Mouse (Mus musculus): ENCODE results near the gene Rrm2.

Gene Rrm2

DNA sequence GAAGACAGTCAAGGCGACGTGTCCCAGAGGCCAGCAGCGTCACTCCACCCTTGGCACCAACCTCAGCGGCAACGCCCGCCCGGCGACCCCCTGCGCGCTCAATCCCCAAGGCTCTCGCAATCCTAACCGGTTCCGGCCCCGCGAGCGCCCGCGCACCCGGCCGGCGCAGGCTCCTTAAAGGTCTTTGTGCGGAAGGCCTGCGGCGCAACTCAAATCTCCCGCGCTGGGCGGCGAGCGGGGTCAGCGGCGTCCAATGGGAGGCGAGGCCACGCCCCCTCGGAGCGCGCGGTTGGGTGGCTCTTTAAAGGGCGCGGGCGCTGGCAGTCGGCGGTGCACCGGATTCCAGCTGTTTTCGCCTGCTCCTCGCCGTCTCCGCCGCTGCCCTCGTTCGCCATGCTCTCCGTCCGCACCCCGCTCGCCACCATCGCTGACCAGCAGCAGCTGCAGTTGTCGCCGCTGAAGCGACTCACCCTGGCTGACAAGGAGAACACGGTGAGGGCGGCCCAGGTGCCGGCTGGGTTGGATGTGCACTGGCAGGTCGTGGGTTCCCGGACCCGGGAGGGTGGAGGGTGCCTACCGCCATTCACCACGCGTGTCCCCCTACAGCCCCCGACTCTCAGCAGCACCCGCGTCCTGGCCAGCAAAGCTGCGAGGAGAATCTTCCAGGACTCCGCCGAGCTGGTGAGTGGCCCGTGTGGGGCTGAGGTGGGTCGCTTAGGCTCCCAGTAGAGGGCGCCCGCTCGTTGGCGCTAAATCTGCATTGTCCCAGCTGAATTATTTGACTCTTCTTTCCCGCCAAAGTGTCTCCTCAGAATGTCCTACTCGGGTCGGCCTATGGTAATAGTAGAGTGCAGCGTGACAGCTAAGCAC lies at the start of gene Rrm2:
Gene Rrm2 (plus strand): TSS at position 288 of the 870 bp plus-strand sequence.
- peak; percentile 97 for DNase-seq (ENCODE audit: low read depth, low spot score)

DNA sequence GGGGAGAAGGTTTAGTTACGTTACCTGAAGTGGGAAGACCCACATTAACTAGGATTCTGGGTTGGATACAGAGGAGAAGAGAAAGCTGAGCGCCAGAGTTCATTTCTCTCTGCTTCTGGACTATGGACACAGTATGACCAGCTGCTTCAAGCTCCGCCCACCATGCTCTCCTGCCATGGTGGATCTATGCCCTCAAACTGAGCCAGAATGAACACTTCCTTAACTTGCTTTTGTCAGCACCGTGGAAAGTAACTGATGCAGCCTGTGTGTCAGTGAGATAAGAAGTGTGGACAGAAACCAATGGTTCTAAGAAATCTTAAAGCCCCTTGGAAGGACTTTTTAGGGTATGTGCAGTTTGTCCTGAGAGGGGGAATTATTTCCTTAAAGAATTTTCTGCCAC lies 49.0 kb upstream of the Rrm2 start:
- DNase-seq (ENCODE audit: low read depth, low spot score) = no peak

DNA sequence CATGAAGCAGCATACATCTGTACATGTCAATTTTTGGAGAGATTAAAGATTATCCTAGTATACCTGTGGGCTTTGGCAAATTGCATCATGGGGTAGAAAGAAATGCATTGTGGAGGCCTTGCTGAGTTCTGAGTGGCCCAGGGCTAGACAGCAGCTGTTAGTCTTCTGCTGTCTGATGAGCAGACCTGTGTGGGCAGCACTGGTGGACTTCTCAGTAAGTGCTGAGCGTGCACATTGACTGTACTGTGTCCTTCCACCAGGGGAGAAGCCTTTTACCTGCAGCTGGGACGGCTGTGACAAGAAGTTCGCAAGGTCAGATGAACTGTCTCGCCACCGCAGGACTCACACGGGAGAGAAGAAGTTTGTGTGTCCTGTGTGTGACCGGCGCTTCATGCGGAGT lies 48.1 kb upstream of the Rrm2 start:
- no peak for DNase-seq (ENCODE audit: low read depth, low spot score)

DNA sequence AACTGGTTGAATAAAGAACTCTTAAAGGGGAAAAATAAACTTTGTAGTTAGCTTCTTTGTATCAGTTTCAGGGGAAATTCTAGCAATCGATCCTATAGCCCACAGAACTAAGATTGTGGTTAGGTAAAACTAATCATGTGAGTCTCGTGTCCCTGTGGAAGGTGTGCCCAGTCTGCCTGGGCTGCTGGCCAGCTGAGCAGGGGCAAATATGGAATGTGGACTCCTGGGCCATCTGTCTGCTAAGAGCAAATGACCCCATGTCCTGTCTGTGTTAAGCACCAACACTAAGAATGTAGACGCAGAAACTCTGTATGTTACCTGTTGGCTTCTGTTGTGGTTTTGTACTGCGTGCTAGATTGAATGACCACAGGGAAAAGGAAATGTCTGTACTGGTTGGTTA lies 46.9 kb upstream of the Rrm2 start:
- DNase-seq (ENCODE audit: low read depth, low spot score) = no peak

GRCm38 (mm10) chr12:24662131-24662530 lies 45.9 kb upstream of the Rrm2 start:
- no peak for DNase-seq (ENCODE audit: low read depth, low spot score)

- no peak for DNase-seq (ENCODE audit: low read depth, low spot score)
These were observed 27.9 kb upstream of the Rrm2 start for GRCm38 (mm10) chr12:24680096-24680491.

- DNase-seq (ENCODE audit: low read depth, low spot score) = no peak
These were observed 27.4 kb upstream of the Rrm2 start for GRCm38 (mm10) chr12:24680492-24681285.

DNA sequence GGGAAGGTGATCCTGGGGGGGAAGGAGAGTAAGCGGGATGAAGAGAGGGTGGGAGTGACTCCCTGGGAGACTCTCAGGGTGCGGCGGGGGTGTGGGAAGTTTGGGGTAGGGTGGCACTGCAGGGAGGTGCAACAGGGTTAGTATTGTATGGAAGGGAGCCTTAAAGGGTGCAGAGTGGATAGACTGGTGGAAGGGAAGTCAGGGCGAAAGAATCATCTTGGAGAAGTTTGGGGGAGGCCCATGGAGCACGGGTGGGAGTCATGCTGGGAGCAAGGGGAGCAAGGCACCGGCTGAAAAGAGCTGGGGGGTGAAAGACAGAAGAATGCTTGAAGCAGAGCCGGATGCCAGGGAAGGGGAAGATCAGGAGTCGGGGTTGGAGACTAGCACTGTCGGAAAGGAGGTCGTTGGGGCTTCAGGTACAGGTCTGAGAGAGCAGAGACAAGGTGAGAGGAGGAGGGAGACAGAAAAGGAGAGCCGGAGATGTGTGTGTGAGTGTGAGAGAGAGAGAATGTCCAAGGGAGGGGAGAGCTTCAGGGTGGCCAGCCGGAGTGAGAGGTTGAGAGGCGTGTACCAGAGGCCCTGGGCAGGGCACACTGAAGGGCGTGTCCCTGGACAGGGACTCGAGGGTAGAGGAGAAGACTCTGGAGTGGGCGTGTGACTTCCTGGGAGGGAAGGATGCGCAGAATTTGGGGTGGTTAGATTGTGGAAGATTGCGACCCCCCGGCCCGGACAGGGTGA lies 26.6 kb upstream of the Rrm2 start, which contains the start of gene Cys1:
Gene Cys1 (minus strand): TSS at position 528 of the 738 bp plus-strand sequence.
- DNase-seq (ENCODE audit: low read depth, low spot score) = no peak

- DNase-seq (ENCODE audit: low read depth, low spot score) = no peak
These were observed 25.5 kb upstream of the Rrm2 start for GRCm38 (mm10) chr12:24682563-24682962.

GRCm38 (mm10) chr12:24683461-24683860 lies 24.6 kb upstream of the Rrm2 start:
- no peak for DNase-seq (ENCODE audit: low read depth, low spot score)

- no peak for DNase-seq (ENCODE audit: low read depth, low spot score)
These were observed 21.9 kb upstream of the Rrm2 start for GRCm38 (mm10) chr12:24686038-24686695.

GRCm38 (mm10) chr12:24686696-24687346 lies 21.2 kb upstream of the Rrm2 start:
- no peak for DNase-seq (ENCODE audit: low read depth, low spot score)

DNA sequence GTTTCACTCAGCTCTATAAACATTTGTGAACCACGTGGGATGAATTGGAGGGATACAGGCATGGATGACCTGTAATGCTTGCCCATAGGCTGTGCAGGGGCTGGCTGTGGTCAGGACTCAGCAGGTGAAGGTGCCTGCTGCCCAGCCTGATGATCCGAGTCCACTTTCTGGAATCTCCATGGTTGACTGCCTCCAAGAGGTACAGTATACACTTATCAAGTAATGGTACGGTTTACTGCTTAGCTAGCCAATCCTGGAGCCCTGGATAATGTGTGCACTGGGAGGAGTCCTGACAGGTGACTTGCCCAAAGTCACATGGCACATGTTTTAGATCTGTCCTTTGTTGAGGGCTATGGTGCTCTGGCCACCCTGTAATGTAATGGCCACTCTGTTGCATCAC lies 17.7 kb upstream of the Rrm2 start:
- DNase-seq (ENCODE audit: low read depth, low spot score) = no peak

GRCm38 (mm10) chr12:24696500-24697483 lies 11.2 kb upstream of the Rrm2 start:
- DNase-seq (ENCODE audit: low read depth, low spot score) = peak; percentile 87

DNA sequence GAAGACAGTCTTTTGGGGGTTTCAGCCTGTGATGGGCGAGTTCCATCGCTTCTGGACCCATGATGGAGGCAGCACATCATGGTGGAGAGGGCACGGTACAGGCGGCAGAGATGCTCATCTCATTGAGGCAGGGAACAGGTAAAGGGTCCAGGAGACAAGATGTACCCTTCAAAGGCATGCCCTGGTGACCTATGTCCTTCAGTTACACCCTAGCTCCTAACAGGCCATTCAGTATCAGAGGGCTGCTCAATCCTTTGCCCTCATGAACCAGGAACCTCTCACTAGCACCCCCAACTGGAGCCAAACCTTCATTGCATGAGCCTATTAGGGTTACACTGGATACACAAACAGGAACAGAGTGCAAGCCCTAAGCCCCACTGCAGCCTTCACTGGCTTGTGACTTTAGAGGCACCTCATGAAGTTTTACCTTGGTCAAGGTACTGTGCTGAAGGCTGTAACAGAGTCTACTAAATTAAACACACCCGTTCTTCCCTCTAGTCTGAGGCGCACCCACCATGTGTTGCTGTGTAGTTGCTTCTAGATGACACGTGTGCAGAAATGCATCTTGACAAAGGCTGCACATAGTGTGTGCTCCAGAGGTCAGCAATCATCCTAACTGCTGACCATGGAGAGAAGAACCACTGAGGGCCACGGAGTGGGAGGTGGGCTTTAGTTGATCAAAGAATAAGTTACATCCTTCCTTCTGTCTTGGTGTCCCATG lies 10.4 kb upstream of the Rrm2 start:
- peak; percentile 90 for DNase-seq (ENCODE audit: low read depth, low spot score)

- no peak for DNase-seq (ENCODE audit: low read depth, low spot score)
These were observed 9.5 kb upstream of the Rrm2 start for GRCm38 (mm10) chr12:24698514-24698913.

- no peak for DNase-seq (ENCODE audit: low read depth, low spot score)
These were observed 8.5 kb upstream of the Rrm2 start for GRCm38 (mm10) chr12:24699578-24699977.

GRCm38 (mm10) chr12:24701621-24702020 lies 6.4 kb upstream of the Rrm2 start:
- DNase-seq (ENCODE audit: low read depth, low spot score) = peak; percentile 56

DNA sequence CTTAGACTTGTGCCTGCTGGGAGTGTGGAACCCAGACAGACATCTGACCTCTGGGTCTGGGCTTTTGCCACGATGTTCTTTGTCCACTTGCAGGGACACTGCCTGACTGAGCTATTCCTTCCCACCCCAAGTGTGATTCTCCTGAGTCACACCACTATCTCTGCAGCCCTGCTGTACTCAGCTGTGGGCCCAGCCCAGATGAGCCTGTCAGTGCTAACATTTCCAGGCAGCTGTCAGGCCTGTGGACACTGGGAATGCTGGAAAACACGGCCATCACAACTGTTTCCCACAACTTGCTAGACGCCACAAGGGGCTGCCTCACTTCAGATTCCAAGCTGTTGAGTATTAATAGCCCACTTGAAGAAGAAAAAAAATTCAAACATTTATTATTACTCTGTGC lies 5.0 kb upstream of the Rrm2 start:
- DNase-seq (ENCODE audit: low read depth, low spot score) = no peak
